Mouse (Mus musculus) forebrain, postnatal 0 days (tissue): ENCODE measurements around the gene Hmgb1. TPM values are rescaled to one million over a fixed set of nuclear protein-coding genes. Genes with fewer than 3 reads are reported as not detected.

Source experiments
- ATAC-seq: fragments of 200-750 bp; cut with Nextera tagmentation; 2 replicates; pipeline ENCODE4 v1.8.0; 2017; ENCODE audit warnings: mild to moderate bottlenecking, moderate library complexity
- DNase-seq: peaks from one replicate; pipeline ENCODE4 v3.0.0-alpha.2; 2015
- H3K27ac ChIP-seq: fragments of 300-500 bp; sonication (generic); 2 replicates; pipeline ENCODE4 v1.5.1; 2014; ENCODE audit warnings: low read depth, mild to moderate bottlenecking, antibody characterized with exemption, low read length, moderate library complexity, mixed read lengths
- H3K27me3 ChIP-seq: fragments of 300-500 bp; sonication (generic); 2 replicates; pipeline ENCODE4 v1.6.1; 2014; ENCODE audit warnings: mild to moderate bottlenecking, low read length, mixed read lengths; ENCODE audit not compliant: insufficient read depth
- H3K36me3 ChIP-seq: fragments of 300-500 bp; sonication (generic); 2 replicates; pipeline ENCODE4 v1.6.1; 2014; ENCODE audit warnings: mild to moderate bottlenecking, moderate library complexity; ENCODE audit not compliant: insufficient read depth
- H3K4me1 ChIP-seq: fragments of 300-500 bp; sonication (generic); 2 replicates; pipeline ENCODE4 v1.6.1; 2014; ENCODE audit warnings: antibody characterized with exemption; ENCODE audit not compliant: insufficient read depth
- H3K4me2 ChIP-seq: fragments of 300-500 bp; sonication (generic); 2 replicates; pipeline ENCODE4 v1.6.1; 2014; ENCODE audit warnings: low read depth, mild to moderate bottlenecking, moderate library complexity
- H3K4me3 ChIP-seq: fragments of 300-500 bp; sonication (generic); 2 replicates; pipeline ENCODE4 v1.5.1; 2014; ENCODE audit warnings: low read depth, low read length, mixed read lengths
- H3K9ac ChIP-seq: fragments of 300-500 bp; sonication (generic); 2 replicates; pipeline ENCODE4 v1.6.1; 2014; ENCODE audit warnings: mild to moderate bottlenecking
- H3K9me3 ChIP-seq: fragments of 300-500 bp; sonication (generic); 2 replicates; pipeline ENCODE4 v1.6.1; 2016; ENCODE audit warnings: low read length
- CTCF ChIP-seq: sonication (generic); IDR thresholded peaks from 2 replicates; pipeline ENCODE4 v1.5.1; 2016; ENCODE audit warnings: antibody characterized with exemption, control low read depth, low read depth
- WGBS: fragments of 180-500 bp; shearing (Covaris S2); extraction: QIAGEN DNeasy Blood & Tissue Kit; methylation state at CpG from one replicate; pipeline ENCODE4 v1.1.7; 2014; 5-methylcytosine and 5-hydroxymethylcytosine counted together
- polyA plus RNA-seq: library from polyadenylated mRNA; unstranded; fragments of >200 nt; fragmentation: Nextera tagmentation; extraction: Ambion mirVana; gene quantifications from 2 replicates; pipeline ENCODE4 v1.2.1, GENCODE M21; 2015
- total RNA-seq: library from RNA; depleted of rRNA; stranded (reverse); fragments of >200 nt; gene quantifications from 2 replicates; pipeline ENCODE4 v1.2.3, GENCODE M21; 2014

Gene Hmgb1
- total and polyA plus RNA-seq, 2 experiments from 2014 or later = 446 to 892 TPM

- H3K4me3 ChIP-seq = no peak overlapping the region
- H3K9me3 ChIP-seq = no peaks in the 10 kb centered on the region
- no peaks in the 10 kb centered on the region for H3K27me3 ChIP-seq
- no peak overlapping the region for H3K9ac ChIP-seq
- DNase-seq (no peak), ATAC-seq (no peak)
- H3K27ac ChIP-seq = no peak overlapping the region
- no peaks in the 10 kb centered on the region for H3K36me3 ChIP-seq
- no peak overlapping the region for H3K4me2 ChIP-seq
- TF ChIP-seq CTCF = no peak
- 85% methylated on average over 17 of the region's 17 CpGs for WGBS
- H3K4me1 ChIP-seq = no peaks in the 10 kb centered on the region
These were observed 116.0 kb downstream of the Hmgb1 start for GRCm38 (mm10) chr5:149068247-149068740.

- DNase-seq (no peak), ATAC-seq (no peak)
- H3K27ac ChIP-seq = no peak overlapping the region
- no peaks in the 10 kb centered on the region for H3K4me1 ChIP-seq
- H3K4me2 ChIP-seq = no peak overlapping the region
- no peaks in the 10 kb centered on the region for H3K27me3 ChIP-seq
- TF ChIP-seq CTCF = no peak
- H3K9ac ChIP-seq = no peak overlapping the region
- H3K9me3 ChIP-seq = no peaks in the 10 kb centered on the region
- no peak overlapping the region for H3K4me3 ChIP-seq
- 61% methylated on average over 8 of the region's 8 CpGs for WGBS
- H3K36me3 ChIP-seq = no peaks in the 10 kb centered on the region
These were observed 116.8 kb downstream of the Hmgb1 start for GRCm38 (mm10) chr5:149067501-149067961.

GRCm38 (mm10) chr5:149062833-149063232 lies 121.5 kb downstream of the Hmgb1 start:
- TF ChIP-seq CTCF = peak; percentile 15; the same call in 1 of the 2 replicates
- H3K4me2 ChIP-seq = no peak overlapping the region
- no peak overlapping the region for H3K4me3 ChIP-seq
- H3K36me3 ChIP-seq = no peaks in the 10 kb centered on the region
- H3K27me3 ChIP-seq = no peaks in the 10 kb centered on the region
- 90% methylated on average over 1 of the region's 1 CpGs for WGBS
- no peaks in the 10 kb centered on the region for H3K9me3 ChIP-seq
- H3K9ac ChIP-seq = no peak overlapping the region
- no peak overlapping the region for H3K27ac ChIP-seq
- ATAC-seq (no peak), DNase-seq (no peak)
- H3K4me1 ChIP-seq = no peaks in the 10 kb centered on the region

- DNase-seq (no peak), ATAC-seq (peak; percentile 5)
- Histone ChIP-seq H3K4me1 (peaks cover 7% of the 10 kb centered on the region), H3K9ac (no peak overlapping the region), H3K36me3 (0 out of 2 replicates have a peak, but pooled peaks cover 3% of the 10 kb centered on the region), H3K27me3 (no peaks in the 10 kb centered on the region), H3K4me3 (peak overlapping the region; percentile 73), H3K4me2 (peak overlapping the region; percentile 97), H3K27ac (0 out of 2 replicates have a peak overlapping the region, but pooled peaks have one; percentile 15), H3K9me3 (no peaks in the 10 kb centered on the region)
- 5% methylated on average over 28 of the region's 34 CpGs for WGBS
- peak; percentile 10; the same call in 1 of the 2 replicates for TF ChIP-seq CTCF
These were observed 130.7 kb downstream of the Hmgb1 start for GRCm38 (mm10) chr5:149053352-149054168.

GRCm38 (mm10) chr5:149052421-149053338 lies 131.6 kb downstream of the Hmgb1 start:
- peak; percentile 51 for TF ChIP-seq CTCF
- H3K9me3 ChIP-seq = no peaks in the 10 kb centered on the region
- H3K4me3 ChIP-seq = peak overlapping the region; percentile 73
- H3K27ac ChIP-seq = peak overlapping the region; percentile 100
- H3K27me3 ChIP-seq = no peaks in the 10 kb centered on the region
- peak overlapping the region; percentile 97 for H3K4me2 ChIP-seq
- DNase-seq (peak; percentile 100), ATAC-seq (peak; percentile 97)
- H3K36me3 ChIP-seq = 0 out of 2 replicates have a peak, but pooled peaks cover 3% of the 10 kb centered on the region
- peaks cover 7% of the 10 kb centered on the region for H3K4me1 ChIP-seq
- H3K9ac ChIP-seq = peak overlapping the region; percentile 98
- under 1% methylated on average over 106 of the region's 110 CpGs for WGBS

GRCm38 (mm10) chr5:149051571-149052420 lies 132.5 kb downstream of the Hmgb1 start:
- Histone ChIP-seq H3K4me3 (peak overlapping the region; percentile 73), H3K27ac (peak overlapping the region; percentile 100), H3K9me3 (no peaks in the 10 kb centered on the region), H3K4me2 (peak overlapping the region; percentile 72), H3K36me3 (0 out of 2 replicates have a peak, but pooled peaks cover 5% of the 10 kb centered on the region), H3K4me1 (peaks cover 7% of the 10 kb centered on the region), H3K27me3 (no peaks in the 10 kb centered on the region), H3K9ac (peak overlapping the region; percentile 98)
- peak; percentile 40 for ATAC-seq
- under 1% methylated on average over 69 of the region's 120 CpGs for WGBS
- no peak; the same call in 1 of the 2 replicates for TF ChIP-seq CTCF
- DNase-seq = peak; percentile 90
